Mouse (Mus musculus): Measurements from ENCODE around the gene Olfr196.
"Not testable (repeated sequence)": the region's sequence is repeated elsewhere in the genome, so short reads cannot be mapped to it uniquely, and the experiment has no call there.

Gene Olfr196

DNA sequence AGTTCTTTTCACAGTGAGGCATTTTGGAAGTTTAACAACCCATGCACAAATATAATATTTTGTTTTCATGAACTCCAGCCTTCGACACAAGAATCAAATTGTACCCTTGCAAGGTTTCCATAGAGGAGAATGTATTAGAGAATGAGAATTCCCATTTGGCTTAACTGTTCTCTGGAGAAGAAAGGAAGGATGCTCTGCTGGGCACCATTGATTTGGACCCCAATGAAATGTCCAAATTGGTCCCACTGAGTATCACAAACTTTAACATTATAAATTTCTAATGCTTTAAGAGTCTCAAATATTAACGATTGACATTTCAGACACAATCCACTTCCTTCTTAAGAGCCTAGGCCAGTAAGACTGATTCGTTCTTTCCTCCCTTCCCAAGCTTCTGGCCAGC is at the start of gene Olfr196:
Gene Olfr196 (minus strand): TSS at position 101 of the 400 bp plus-strand sequence.
- no peak for DNase-seq (ENCODE audit: low spot score in 2 of 2)

GRCm38 (mm10) chr16:59219667-59220066 is 49.4 kb upstream of the Olfr196 start, which contains the start of gene Olfr199:
Olfr199 (minus strand) TSS chr16:59219767.
- not testable (repeated sequence) for DNase-seq (ENCODE audit: low spot score in 2 of 2)

- DNase-seq (ENCODE audit: low spot score in 2 of 2), result not testable (repeated sequence)
These were observed 47.6 kb upstream of the Olfr196 start for GRCm38 (mm10) chr16:59217861-59218260.

DNA sequence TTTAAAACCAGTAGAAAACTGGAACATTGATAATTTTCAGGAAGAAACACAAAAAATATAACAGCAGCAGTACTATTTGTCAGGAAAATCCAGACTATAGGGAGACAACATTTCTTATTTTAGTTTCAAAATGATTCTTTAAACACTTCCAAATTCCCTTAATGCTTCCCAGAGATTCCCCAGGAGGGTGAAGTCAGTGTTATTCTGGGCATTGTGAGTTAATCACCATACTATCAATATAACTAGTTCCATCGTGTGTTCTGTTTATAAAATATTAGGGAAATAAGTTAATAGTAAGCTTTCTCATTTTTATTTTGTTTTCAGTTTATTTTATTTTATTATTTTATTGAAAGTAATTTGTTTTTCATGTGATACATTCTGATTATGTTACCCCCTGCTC is 33.2 kb upstream of the Olfr196 start, which contains the start of gene Olfr198:
Gene Olfr198 (minus strand): TSS at position 101 of the 400 bp plus-strand sequence.
- not testable (repeated sequence) for DNase-seq (ENCODE audit: low spot score in 2 of 2)

DNA sequence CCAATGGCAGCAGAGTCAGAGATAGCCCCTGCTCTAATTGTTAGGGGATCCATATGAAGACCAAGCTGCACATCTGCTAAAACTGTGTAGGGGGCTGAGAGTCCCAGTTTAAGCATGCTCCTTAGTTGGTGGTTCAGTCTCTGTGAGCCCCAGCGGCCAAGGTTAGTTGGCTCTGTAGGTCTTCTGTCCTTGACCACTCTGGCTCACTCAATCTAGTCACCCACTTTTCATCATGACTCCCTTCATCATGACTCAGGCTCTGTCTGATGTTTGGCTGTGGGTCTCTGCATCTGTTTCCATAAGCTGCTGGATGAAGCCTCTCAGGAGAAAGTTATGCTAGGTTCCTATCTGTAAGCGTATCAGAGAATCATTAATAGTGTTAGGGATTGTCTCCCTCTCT is 18.3 kb downstream of the Olfr196 start:
- DNase-seq (ENCODE audit: low spot score in 2 of 2), result no peak

DNA sequence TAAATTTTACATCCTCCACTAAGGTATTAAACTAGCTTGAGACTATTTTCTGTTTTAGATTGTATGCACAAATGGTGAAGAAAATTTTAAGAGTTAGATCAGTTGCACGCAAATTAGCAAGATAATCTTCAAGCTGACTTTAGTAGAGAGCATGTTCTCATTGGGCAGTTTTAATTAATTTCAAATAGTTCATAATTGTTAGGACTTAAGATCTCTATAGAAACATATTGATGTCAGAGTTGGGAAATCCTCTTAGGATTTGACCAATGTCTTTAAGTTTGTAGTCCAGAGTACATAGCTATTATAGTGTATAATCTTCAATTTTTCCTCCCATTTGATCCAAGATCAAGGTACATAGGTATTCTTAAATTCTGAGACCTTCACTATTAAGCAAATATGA is 23.5 kb downstream of the Olfr196 start, which contains the start of gene Olfr195:
Gene Olfr195 (plus strand): TSS at position 301 of the 400 bp plus-strand sequence.
- DNase-seq (ENCODE audit: low spot score in 2 of 2), result no peak

GRCm38 (mm10) chr16:59141105-59141504 is 29.1 kb downstream of the Olfr196 start:
- DNase-seq (ENCODE audit: low spot score in 2 of 2), result no peak

GRCm38 (mm10) chr16:59130740-59131139 is 39.5 kb downstream of the Olfr196 start:
- no peak for DNase-seq (ENCODE audit: low spot score in 2 of 2)

- DNase-seq (ENCODE audit: low spot score in 2 of 2), result no peak
These were observed 49.3 kb downstream of the Olfr196 start, which contains the start of gene Olfr194 for GRCm38 (mm10) chr16:59120969-59121368. Olfr194 (minus strand) TSS chr16:59121069.
